Mouse (Mus musculus): ENCODE results near the gene Apba1. TPM values are rescaled to one million over a fixed set of nuclear protein-coding genes. Genes with fewer than 3 reads are reported as not detected.

Apba1 gene
- polyA plus RNA-seq, 1 experiment from 2014 or later = 0.51 TPM

DNA sequence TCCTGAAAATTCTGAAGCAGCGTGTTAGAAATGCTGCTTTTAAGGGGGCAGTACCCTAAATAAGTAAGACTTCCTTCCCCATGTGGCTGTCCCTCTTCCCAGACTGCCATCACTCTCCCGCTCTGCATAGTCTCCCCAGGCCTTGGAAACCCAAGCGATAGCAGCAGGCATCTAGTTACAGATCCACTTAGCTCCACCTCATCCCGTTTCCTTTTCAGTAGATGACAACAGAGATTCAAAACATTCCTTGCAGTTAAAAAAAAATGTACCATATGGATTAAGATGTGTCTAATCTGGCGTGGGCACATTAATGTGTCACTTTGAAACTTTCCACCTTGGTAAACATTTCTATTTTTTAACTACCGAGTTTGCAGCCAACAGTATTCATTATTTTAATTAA is 48.1 kb downstream of the Apba1 start:
- 36% methylated on average over 6 of the region's 6 CpGs for WGBS
- peaks cover 23% of the 10 kb centered on the region for H3K4me1 ChIP-seq (replicated peaks)
- no peak overlapping the region for H3K4me2 ChIP-seq
- H3K36me3 ChIP-seq = no peaks in the 10 kb centered on the region
- H3K27me3 ChIP-seq (replicated peaks) = no peaks in the 10 kb centered on the region
- no peak overlapping the region for H3K4me3 ChIP-seq
- H3K9ac ChIP-seq = no peak overlapping the region
- no peak for ATAC-seq (ENCODE audit: insufficient number of reproducible peaks, low FRiP score)
- no peak overlapping the region for H3K27ac ChIP-seq (ENCODE audit: poor library complexity, severe bottlenecking)
- H3K9me3 ChIP-seq (replicated peaks) = no peaks in the 10 kb centered on the region

DNA sequence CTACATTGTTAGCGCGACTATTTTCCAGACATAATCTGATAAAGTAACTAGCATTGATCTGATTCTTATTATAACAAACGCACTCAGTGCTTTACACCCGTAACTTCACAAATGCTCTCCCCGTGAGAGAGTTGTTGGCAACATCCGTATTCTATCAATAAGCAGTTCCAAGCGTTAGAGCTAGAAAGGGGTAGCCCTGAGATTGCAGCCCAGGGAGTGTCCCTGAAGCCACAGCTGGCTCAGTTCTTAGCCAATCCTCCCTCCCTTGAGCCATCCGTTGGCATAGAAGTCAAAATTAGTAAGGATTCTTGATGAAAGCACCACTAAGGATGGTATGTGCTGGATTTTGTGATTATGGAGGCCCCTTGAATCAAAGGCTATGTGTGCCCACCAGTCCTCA is 48.7 kb downstream of the Apba1 start:
- Histone ChIP-seq H3K9ac (no peak overlapping the region), H3K36me3 (no peaks in the 10 kb centered on the region), H3K4me2 (no peak overlapping the region), H3K4me3 (no peak overlapping the region), H3K27me3 (replicated peaks) (no peaks in the 10 kb centered on the region), H3K4me1 (replicated peaks) (peaks cover 23% of the 10 kb centered on the region), H3K9me3 (replicated peaks) (no peaks in the 10 kb centered on the region), H3K27ac (ENCODE audit: poor library complexity, severe bottlenecking) (no peak overlapping the region)
- 58% methylated on average over 8 of the region's 8 CpGs for WGBS
- no peak for ATAC-seq (ENCODE audit: insufficient number of reproducible peaks, low FRiP score)

DNA sequence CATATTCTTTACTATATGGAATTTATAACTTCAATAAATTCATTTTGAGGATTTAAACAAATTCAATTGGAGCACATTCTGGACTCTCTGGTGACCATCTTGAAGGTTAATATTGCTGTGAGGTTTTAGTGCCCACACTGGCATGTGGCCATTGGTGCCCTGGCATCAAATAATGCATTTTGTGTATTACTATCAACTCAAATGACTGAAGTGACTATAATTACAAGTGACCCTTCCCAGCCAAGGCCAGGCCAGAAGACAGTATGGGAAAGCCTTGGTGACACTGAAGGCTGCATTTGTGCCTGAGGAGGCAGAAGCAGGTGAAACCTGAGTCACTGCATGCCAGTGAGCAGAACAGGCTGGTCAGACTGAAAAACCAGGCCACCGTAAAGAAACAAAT is 50.5 kb downstream of the Apba1 start:
- 82% methylated on average over 1 of the region's 1 CpGs for WGBS

DNA sequence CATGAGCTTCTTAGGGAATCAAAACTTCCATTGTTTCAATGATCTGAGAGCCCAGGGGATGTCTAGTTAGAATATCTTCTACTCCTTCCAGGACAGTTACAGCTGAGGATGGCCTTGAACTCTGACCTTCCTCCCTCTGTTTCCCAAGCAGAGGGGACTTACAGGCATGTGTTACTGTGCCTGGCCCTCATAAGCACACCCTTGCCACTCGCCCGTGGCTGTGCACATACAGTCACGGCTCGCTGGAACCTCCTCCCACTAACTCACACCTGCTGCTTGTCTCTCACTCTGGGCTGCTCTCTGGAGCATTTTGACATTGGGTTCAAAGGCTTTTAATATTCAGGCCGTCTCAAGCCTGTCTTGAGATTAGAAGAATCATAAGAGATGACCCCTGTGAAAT is 51.8 kb downstream of the Apba1 start:
- Histone ChIP-seq H3K27me3 (replicated peaks) (no peaks in the 10 kb centered on the region), H3K36me3 (no peaks in the 10 kb centered on the region), H3K9me3 (replicated peaks) (no peaks in the 10 kb centered on the region), H3K4me1 (replicated peaks) (peaks cover 20% of the 10 kb centered on the region), H3K27ac (ENCODE audit: poor library complexity, severe bottlenecking) (no peak overlapping the region), H3K9ac (no peak overlapping the region), H3K4me3 (no peak overlapping the region), H3K4me2 (no peak overlapping the region)
- WGBS = 79% methylated on average over 5 of the region's 5 CpGs
- ATAC-seq (ENCODE audit: insufficient number of reproducible peaks, low FRiP score) = no peak

More for the DNA sequence above, 50.5 kb downstream of the Apba1 start:
- Histone ChIP-seq H3K4me2 (no peak overlapping the region), H3K4me1 (replicated peaks) (peaks cover 19% of the 10 kb centered on the region), H3K36me3 (no peaks in the 10 kb centered on the region), H3K27me3 (replicated peaks) (no peaks in the 10 kb centered on the region), H3K9me3 (replicated peaks) (no peaks in the 10 kb centered on the region), H3K27ac (ENCODE audit: poor library complexity, severe bottlenecking) (no peak overlapping the region), H3K9ac (no peak overlapping the region), H3K4me3 (no peak overlapping the region)
- ATAC-seq (ENCODE audit: insufficient number of reproducible peaks, low FRiP score) = no peak

DNA sequence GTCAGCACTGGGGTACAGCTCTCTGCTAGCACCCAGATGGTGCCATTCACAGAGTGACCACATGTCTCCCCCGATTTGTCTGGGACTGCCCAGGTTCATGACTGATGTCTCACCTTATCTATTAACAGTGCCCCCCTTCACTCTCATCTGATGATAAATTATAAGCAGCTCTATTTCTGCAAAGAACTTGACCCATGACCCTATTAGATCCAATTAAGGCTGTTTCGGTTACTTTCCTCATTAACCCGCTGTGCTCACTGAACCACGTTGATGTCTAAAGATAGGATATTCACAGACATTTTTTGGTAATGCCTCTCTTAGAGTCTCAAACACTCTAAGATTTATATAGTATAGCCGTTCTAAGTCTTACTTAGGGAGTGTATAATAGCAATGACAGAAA is 52.3 kb downstream of the Apba1 start:
- Histone ChIP-seq H3K4me3 (no peak overlapping the region), H3K27me3 (replicated peaks) (no peaks in the 10 kb centered on the region), H3K9me3 (replicated peaks) (no peaks in the 10 kb centered on the region), H3K36me3 (no peaks in the 10 kb centered on the region), H3K4me1 (replicated peaks) (peaks cover 20% of the 10 kb centered on the region), H3K4me2 (no peak overlapping the region), H3K9ac (no peak overlapping the region), H3K27ac (ENCODE audit: poor library complexity, severe bottlenecking) (no peak overlapping the region)
- no peak for ATAC-seq (ENCODE audit: insufficient number of reproducible peaks, low FRiP score)
- 79% methylated on average over 5 of the region's 5 CpGs for WGBS

DNA sequence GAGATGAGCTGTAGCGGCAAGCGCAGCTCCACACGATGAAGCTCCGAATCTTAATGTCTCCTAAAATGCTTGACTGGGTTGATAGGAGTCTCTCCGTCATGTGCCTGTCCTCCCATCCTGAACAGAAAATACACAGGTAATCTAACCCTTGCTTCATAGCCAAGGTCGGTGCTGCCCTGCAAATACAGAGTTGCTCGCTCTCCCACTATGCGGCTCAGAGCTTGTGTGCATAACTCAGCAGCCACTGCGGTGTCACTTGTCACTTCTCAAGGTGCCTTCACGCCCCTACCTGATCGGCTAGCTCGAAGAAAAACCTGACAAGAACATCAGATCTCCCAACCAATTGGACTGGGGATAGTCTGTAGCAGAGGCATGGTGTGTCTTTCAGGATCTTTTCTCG is 58.1 kb downstream of the Apba1 start:
- no peaks in the 10 kb centered on the region for H3K36me3 ChIP-seq
- no peak overlapping the region for H3K9ac ChIP-seq
- WGBS = 76% methylated on average over 13 of the region's 13 CpGs
- no peak overlapping the region for H3K4me2 ChIP-seq
- H3K9me3 ChIP-seq (replicated peaks) = no peaks in the 10 kb centered on the region
- no peak for ATAC-seq (ENCODE audit: insufficient number of reproducible peaks, low FRiP score)
- no peak overlapping the region for H3K27ac ChIP-seq (ENCODE audit: poor library complexity, severe bottlenecking)
- peaks cover 5% of the 10 kb centered on the region; the same call in 1 of the 2 replicates for H3K4me1 ChIP-seq (replicated peaks)
- H3K4me3 ChIP-seq = no peak overlapping the region
- H3K27me3 ChIP-seq (replicated peaks) = no peaks in the 10 kb centered on the region

DNA sequence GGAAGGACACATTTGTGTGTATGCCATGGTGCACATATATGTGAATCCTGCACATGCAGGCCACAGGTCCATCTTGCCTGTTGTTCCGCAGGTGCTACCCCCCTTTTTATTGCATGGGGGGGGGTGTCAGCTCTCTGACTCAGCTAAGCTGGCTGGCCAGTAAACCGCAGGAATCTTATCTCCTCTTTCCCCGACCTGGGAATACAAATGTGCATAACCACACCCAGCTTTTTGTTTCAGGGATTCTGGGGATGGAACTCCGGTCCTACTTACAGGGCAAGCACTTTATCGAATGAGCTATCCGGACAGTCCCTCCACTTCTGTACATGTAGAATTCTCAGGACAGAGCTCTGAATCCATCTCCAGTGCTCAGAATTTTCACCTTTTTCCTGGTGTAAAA is 58.5 kb downstream of the Apba1 start:
- WGBS = 55% methylated on average over 6 of the region's 6 CpGs
- Histone ChIP-seq H3K4me3 (no peak overlapping the region), H3K4me2 (no peak overlapping the region)

DNA sequence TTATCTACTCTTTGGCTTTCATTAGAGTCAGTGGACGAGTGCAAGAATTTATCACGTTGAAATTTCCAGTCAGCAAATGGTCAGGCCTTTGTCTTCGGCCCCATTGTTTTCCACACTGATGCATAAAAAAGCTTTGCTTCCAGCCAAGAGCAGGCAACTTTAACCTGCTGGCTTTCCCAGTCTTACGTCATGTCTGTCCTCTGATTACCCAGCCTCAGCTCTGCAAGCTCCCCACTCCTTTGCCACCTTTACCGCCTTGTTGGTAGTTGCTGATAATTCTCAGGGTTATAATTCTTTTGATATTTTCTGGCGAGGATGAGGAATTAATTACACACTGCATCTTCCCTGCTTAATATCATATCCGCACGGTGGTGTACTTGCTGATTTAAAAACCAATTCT is 61.2 kb downstream of the Apba1 start:
- Histone ChIP-seq H3K4me1 (replicated peaks) (no peaks in the 10 kb centered on the region), H3K36me3 (no peaks in the 10 kb centered on the region), H3K4me2 (no peak overlapping the region), H3K9ac (no peak overlapping the region), H3K27me3 (replicated peaks) (no peaks in the 10 kb centered on the region), H3K27ac (ENCODE audit: poor library complexity, severe bottlenecking) (no peak overlapping the region), H3K9me3 (replicated peaks) (no peaks in the 10 kb centered on the region), H3K4me3 (no peak overlapping the region)
- 60% methylated on average over 8 of the region's 8 CpGs for WGBS
- ATAC-seq (ENCODE audit: insufficient number of reproducible peaks, low FRiP score) = no peak

More for the DNA sequence above, 58.5 kb downstream of the Apba1 start:
- ATAC-seq (ENCODE audit: insufficient number of reproducible peaks, low FRiP score) = no peak
- Histone ChIP-seq H3K27ac (ENCODE audit: poor library complexity, severe bottlenecking) (no peak overlapping the region), H3K36me3 (no peaks in the 10 kb centered on the region), H3K9ac (no peak overlapping the region), H3K9me3 (replicated peaks) (no peaks in the 10 kb centered on the region), H3K27me3 (replicated peaks) (no peaks in the 10 kb centered on the region), H3K4me1 (replicated peaks) (peaks cover 5% of the 10 kb centered on the region; the same call in 1 of the 2 replicates)

DNA sequence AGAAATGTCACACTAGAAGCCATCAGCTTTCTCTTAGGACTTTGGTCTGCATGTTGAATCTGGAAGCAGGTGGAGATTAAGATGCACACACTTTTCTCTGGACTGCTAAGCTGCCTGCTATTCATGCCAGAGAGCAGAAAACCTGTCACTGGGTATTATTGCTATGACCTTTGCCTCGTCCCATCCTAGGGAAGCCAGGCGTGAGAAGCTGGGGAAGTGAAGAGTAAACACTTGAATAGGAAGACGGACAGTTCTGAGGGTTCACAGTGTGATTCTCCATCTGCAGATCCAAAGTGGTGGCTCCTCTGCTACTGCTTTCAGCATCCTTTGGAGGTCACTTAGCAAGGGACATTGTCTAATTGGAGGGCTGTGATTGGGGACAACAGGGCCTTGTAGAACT is 63.8 kb downstream of the Apba1 start:
- no peak overlapping the region for H3K4me3 ChIP-seq
- no peak overlapping the region for H3K27ac ChIP-seq (ENCODE audit: poor library complexity, severe bottlenecking)
- H3K9me3 ChIP-seq (replicated peaks) = no peaks in the 10 kb centered on the region
- H3K4me1 ChIP-seq (replicated peaks) = no peaks in the 10 kb centered on the region
- ATAC-seq (ENCODE audit: insufficient number of reproducible peaks, low FRiP score) = no peak
- no peak overlapping the region for H3K9ac ChIP-seq
- no peaks in the 10 kb centered on the region for H3K36me3 ChIP-seq
- H3K27me3 ChIP-seq (replicated peaks) = no peaks in the 10 kb centered on the region
- no peak overlapping the region for H3K4me2 ChIP-seq
- 65% methylated on average over 3 of the region's 3 CpGs for WGBS

DNA sequence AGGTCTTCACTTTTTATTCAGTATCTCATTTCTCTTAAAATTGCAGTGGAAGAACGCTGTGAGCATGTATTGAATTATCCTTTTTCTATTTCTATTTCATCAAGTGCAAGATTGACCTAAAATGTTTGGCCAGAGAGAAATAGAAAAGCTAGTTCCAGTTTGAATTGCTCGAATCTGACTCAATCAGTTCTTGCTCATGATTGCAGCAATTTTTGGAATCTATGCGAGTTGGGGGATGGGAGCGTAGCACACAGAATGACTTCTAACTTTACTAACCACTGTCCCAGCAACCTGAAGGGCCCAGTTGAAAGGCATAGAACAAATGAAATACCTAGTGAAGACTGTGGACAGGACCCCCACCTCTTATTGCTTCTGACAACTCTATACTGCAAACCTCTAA is 64.8 kb downstream of the Apba1 start:
- no peak overlapping the region for H3K4me3 ChIP-seq
- H3K36me3 ChIP-seq = no peaks in the 10 kb centered on the region
- no peak overlapping the region for H3K9ac ChIP-seq
- no peak for ATAC-seq (ENCODE audit: insufficient number of reproducible peaks, low FRiP score)
- H3K4me2 ChIP-seq = no peak overlapping the region
- H3K27ac ChIP-seq (ENCODE audit: poor library complexity, severe bottlenecking) = no peak overlapping the region
- H3K27me3 ChIP-seq (replicated peaks) = no peaks in the 10 kb centered on the region
- H3K4me1 ChIP-seq (replicated peaks) = no peaks in the 10 kb centered on the region
- peaks cover 5% of the 10 kb centered on the region; the same call in 1 of the 2 replicates for H3K9me3 ChIP-seq (replicated peaks)
- 78% methylated on average over 4 of the region's 4 CpGs for WGBS

DNA sequence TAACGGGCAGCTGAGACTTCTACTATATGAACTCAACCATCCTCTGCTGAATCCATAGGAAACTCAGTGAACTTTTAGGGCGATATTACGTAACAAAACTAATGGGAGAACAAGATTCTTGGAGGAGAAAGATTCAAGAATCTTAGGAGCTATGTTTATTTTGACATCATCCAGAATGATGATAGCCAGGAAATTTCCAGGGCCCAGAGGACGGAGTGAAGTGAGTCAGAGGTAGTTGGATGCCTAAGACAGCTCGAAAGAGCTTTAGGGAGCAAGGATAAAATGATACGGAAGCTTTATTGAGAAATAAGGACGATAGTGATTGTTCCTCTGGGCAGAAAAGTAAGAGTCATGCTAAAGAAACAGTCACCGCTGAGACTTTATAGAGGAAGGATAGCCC is 67.6 kb downstream of the Apba1 start:
- Histone ChIP-seq H3K27me3 (replicated peaks) (no peaks in the 10 kb centered on the region), H3K27ac (ENCODE audit: poor library complexity, severe bottlenecking) (no peak overlapping the region), H3K4me1 (replicated peaks) (no peaks in the 10 kb centered on the region), H3K4me2 (no peak overlapping the region), H3K4me3 (no peak overlapping the region), H3K9me3 (replicated peaks) (peaks cover 5% of the 10 kb centered on the region; the same call in 1 of the 2 replicates), H3K36me3 (no peaks in the 10 kb centered on the region), H3K9ac (no peak overlapping the region)
- no peak for ATAC-seq (ENCODE audit: insufficient number of reproducible peaks, low FRiP score)
- WGBS = 78% methylated on average over 8 of the region's 8 CpGs

DNA sequence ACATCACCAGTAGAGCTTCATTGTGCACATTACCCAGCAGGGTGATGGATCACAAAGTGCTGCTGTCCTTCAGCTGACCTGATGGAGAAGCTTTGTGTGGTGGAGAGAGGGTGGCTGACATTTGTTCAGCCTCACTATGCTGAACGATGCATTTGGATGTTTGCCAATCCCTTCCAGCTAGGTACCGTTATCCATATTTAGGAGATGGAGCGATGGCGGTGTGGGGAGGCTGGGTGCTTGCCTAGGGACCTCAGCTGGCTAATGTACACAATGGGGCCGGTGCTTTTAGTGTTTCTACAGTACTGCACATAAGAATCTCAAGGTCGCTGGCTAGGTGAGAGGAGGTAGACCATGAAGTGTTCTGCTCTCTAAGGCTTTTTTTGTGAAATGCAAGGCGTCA is 72.1 kb downstream of the Apba1 start:
- H3K9me3 ChIP-seq (replicated peaks) = peaks cover 7% of the 10 kb centered on the region; the same call in 1 of the 2 replicates
- WGBS = 56% methylated on average over 7 of the region's 7 CpGs
- no peak overlapping the region for H3K4me2 ChIP-seq
- no peaks in the 10 kb centered on the region for H3K27me3 ChIP-seq (replicated peaks)
- no peak overlapping the region for H3K4me3 ChIP-seq
- ATAC-seq (ENCODE audit: insufficient number of reproducible peaks, low FRiP score) = no peak
- H3K4me1 ChIP-seq (replicated peaks) = 0 out of 2 replicates have a peak, but pooled peaks cover 10% of the 10 kb centered on the region
- H3K27ac ChIP-seq (ENCODE audit: poor library complexity, severe bottlenecking) = no peak overlapping the region
- no peaks in the 10 kb centered on the region for H3K36me3 ChIP-seq
- H3K9ac ChIP-seq = no peak overlapping the region
